Mouse (Mus musculus): ENCODE measurements around the gene Olfr1141. TPM values are rescaled to one million over a fixed set of nuclear protein-coding genes. Genes with fewer than 3 reads are reported as not detected.

The Olfr1141 gene
- polyA plus RNA-seq (2015; fragmentation: Nextera tagmentation; extraction: Ambion mirVana) = not detected in 2 replicates

DNA sequence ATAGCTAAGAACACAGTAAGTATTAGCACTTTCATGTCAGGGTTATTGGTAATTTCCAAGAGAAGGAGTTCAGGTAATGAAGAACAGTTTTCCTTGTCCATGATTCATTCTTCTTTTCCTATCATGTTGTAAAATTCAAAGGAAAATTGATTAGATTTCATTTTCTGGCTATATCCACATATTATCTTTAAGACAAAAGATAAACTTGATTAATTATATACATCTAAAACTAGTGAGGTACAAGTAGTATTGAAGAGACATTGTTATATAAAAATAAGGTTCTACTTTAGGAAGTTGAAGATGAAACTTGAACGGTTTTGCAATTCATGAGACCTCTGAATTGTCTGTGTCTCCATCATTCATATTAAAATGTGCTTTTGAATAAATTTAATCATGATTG lies at the start of gene Olfr1141:
Gene Olfr1141 (minus strand): TSS at position 101 of the 400 bp plus-strand sequence.
- WGBS = 77% methylated on average over 1 of the region's 1 CpGs
- Histone ChIP-seq H3K9me3 (replicated peaks) (no peaks in the 10 kb centered on the region), H3K4me3 (replicated peaks) (no peak within 1 kb of the TSS), H3K4me2 (no peak within 1 kb of the TSS), H3K27ac (replicated peaks) (no peak within 1 kb of the TSS), H3K4me1 (no peaks in the 10 kb centered on the region), H3K36me3 (no peaks in the 10 kb centered on the region), H3K9ac (replicated peaks) (no peak within 1 kb of the TSS), H3K27me3 (replicated peaks) (no peaks in the 10 kb centered on the region)
- no peak for ATAC-seq (ENCODE audit: low FRiP score)

DNA sequence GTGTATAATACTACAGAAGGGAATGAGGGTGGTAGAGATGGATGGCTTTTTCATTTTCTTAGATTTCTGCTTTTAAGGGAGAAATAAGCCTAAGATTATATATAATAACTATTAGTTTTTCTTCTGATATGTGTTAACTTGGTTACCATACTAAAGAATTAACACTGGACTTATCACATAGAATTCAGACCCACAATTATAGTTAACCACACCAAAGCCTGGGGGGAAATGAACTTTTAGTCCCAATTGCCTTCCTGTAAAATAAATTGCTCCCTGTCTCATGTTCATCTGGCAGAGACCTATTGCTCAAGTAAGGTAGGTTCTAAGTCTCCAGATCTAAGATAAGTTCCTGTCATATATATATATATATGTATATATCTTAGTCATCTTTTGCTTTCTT lies 46.5 kb upstream of the Olfr1141 start, which contains the start of gene Olfr1143:
Gene Olfr1143 (plus strand): TSS at position 301 of the 400 bp plus-strand sequence.
- Histone ChIP-seq H3K4me3 (replicated peaks) (no peak within 1 kb of the TSS), H3K9me3 (replicated peaks) (no peaks in the 10 kb centered on the region), H3K36me3 (no peaks in the 10 kb centered on the region), H3K4me1 (no peaks in the 10 kb centered on the region), H3K4me2 (no peak within 1 kb of the TSS), H3K27ac (replicated peaks) (no peak within 1 kb of the TSS), H3K9ac (replicated peaks) (no peak within 1 kb of the TSS), H3K27me3 (replicated peaks) (no peaks in the 10 kb centered on the region)
- ATAC-seq (ENCODE audit: low FRiP score) = no peak

DNA sequence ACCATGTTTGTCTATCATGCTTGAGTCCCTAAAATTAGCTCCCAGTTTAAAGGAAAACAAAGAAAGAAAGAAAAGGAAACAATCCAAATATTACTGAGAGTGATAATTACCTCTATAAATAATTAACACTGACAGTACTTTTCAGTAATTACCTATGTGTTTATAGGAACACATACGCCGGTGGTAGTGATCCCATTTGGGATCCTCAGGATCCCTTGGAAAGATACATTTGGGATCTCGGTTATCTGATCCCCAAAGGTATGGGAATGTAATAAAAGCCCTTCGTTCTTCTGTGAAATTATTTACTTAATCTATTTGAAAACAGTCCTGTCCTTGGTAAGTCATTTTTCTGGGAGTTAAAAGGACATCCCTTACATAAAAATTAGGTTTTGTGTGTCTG lies 25.4 kb upstream of the Olfr1141 start, which contains the start of gene Olfr152:
Gene Olfr152 (plus strand): TSS at position 301 of the 400 bp plus-strand sequence.
- H3K9me3 ChIP-seq (replicated peaks) = no peaks in the 10 kb centered on the region
- H3K9ac ChIP-seq (replicated peaks) = no peak within 1 kb of the TSS
- no peak within 1 kb of the TSS for H3K27ac ChIP-seq (replicated peaks)
- no peaks in the 10 kb centered on the region for H3K36me3 ChIP-seq
- WGBS = 74% methylated on average over 4 of the region's 4 CpGs
- H3K27me3 ChIP-seq (replicated peaks) = no peaks in the 10 kb centered on the region
- H3K4me2 ChIP-seq = no peak within 1 kb of the TSS
- H3K4me1 ChIP-seq = no peaks in the 10 kb centered on the region
- no peak for ATAC-seq (ENCODE audit: low FRiP score)
- no peak within 1 kb of the TSS for H3K4me3 ChIP-seq (replicated peaks)

DNA sequence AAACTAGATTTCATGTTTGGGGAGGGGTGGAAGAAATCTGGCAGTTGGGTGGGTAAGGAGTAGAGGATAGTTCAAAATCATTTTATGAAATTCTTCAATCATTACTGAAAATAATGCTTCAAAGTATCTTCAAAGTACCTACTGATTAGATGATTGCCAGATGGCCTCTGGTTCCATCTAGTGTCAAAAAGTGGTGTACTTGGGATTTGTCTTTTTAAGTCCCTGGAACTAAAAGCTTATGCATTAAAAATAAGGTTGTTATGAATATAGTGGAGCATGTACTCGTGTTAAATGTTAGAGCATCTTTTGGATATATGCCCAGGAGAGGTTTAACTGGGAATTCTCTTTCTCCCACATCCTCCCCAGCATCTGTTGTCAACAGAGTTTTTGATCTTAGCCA lies 22.4 kb upstream of the Olfr1141 start:
- Histone ChIP-seq H3K9me3 (replicated peaks) (no peaks in the 10 kb centered on the region), H3K4me1 (no peaks in the 10 kb centered on the region)
- ATAC-seq (ENCODE audit: low FRiP score) = no peak

DNA sequence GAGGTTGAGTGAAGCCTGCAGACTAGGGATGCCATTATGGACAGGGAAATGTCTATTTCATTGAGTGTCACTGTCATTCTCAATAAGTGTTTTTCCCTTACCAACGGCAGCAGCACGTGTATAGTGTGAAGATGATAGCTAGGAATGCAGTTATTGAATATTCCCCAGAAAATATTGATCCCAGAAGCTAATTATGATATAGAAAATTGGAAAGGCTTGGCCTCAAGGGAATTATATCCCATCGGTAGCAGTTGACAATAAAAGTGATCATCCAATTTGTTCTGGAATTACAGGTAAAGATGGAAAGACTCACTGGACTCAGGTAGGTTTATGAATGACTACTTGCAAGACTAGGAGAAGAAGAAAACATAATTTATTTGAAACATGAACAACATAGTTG lies 10.3 kb downstream of the Olfr1141 start, which contains the start of gene Olfr1140:
Gene Olfr1140 (plus strand): TSS at position 301 of the 400 bp plus-strand sequence.
- H3K9ac ChIP-seq (replicated peaks) = no peak within 1 kb of the TSS
- H3K27ac ChIP-seq (replicated peaks) = no peak within 1 kb of the TSS
- no peaks in the 10 kb centered on the region for H3K36me3 ChIP-seq
- no peaks in the 10 kb centered on the region for H3K27me3 ChIP-seq (replicated peaks)
- 78% methylated on average over 3 of the region's 3 CpGs for WGBS
- H3K4me2 ChIP-seq = no peak within 1 kb of the TSS
- H3K9me3 ChIP-seq (replicated peaks) = no peaks in the 10 kb centered on the region
- no peaks in the 10 kb centered on the region for H3K4me1 ChIP-seq
- ATAC-seq (ENCODE audit: low FRiP score) = no peak
- H3K4me3 ChIP-seq (replicated peaks) = no peak within 1 kb of the TSS

More for the DNA sequence above, 22.4 kb upstream of the Olfr1141 start:
- Histone ChIP-seq H3K9ac (replicated peaks) (no peak overlapping the region), H3K4me2 (no peak overlapping the region), H3K27me3 (replicated peaks) (no peaks in the 10 kb centered on the region), H3K36me3 (no peaks in the 10 kb centered on the region), H3K27ac (replicated peaks) (no peak overlapping the region), H3K4me3 (replicated peaks) (no peak overlapping the region)
- WGBS = 53% methylated on average over 1 of the region's 1 CpGs

DNA sequence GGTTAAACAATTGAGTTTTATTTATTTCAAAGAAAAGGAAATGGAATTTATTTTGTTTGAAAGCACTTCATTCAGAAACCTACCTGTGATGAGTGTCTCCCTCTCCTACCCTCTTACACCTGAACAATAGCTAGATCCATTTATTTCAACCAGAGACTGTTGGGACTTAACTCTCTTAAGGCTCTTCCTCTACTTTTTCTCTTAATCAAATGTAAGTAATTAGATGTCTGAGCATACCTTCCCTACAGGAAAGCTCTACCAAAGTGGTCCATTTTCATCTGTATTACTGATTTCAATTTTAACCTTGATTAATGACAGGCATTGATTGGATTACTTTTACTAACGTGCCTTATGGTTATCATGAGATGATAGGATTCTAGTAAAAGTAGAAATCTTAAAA lies 13.9 kb downstream of the Olfr1141 start, which contains the start of gene Olfr1138:
Gene Olfr1138 (minus strand): TSS at position 101 of the 400 bp plus-strand sequence.
- H3K36me3 ChIP-seq = no peaks in the 10 kb centered on the region
- no peaks in the 10 kb centered on the region for H3K27me3 ChIP-seq (replicated peaks)
- H3K27ac ChIP-seq (replicated peaks) = no peak within 1 kb of the TSS
- H3K9me3 ChIP-seq (replicated peaks) = no peaks in the 10 kb centered on the region
- H3K4me3 ChIP-seq (replicated peaks) = no peak within 1 kb of the TSS
- no peaks in the 10 kb centered on the region for H3K4me1 ChIP-seq
- H3K4me2 ChIP-seq = no peak within 1 kb of the TSS
- H3K9ac ChIP-seq (replicated peaks) = no peak within 1 kb of the TSS
- WGBS = 85% methylated on average over 1 of the region's 1 CpGs
- ATAC-seq (ENCODE audit: low FRiP score) = no peak

DNA sequence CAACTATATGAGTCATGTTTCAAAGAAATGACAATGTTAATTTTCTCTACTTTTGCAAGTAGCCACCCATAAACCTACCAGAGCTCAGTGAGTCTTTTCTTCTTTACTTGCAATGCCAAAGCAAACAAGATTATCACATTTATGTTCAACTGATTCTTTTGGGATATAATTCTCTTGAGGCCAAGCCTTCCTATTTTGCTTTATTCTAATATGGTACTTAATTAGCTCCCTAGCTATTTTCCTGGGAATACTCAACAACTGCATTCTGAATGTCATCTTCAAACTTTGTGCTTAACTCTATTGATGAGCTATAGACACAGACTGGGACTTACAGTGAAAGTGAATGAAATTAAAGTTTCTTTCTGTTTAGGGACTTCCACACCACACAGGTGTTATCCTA lies 40.7 kb downstream of the Olfr1141 start, which contains the start of gene Olfr1137:
Gene Olfr1137 (minus strand): TSS at position 101 of the 400 bp plus-strand sequence.
- Histone ChIP-seq H3K9ac (replicated peaks) (no peak within 1 kb of the TSS), H3K4me1 (no peaks in the 10 kb centered on the region), H3K27ac (replicated peaks) (no peak within 1 kb of the TSS), H3K36me3 (no peaks in the 10 kb centered on the region), H3K27me3 (replicated peaks) (no peaks in the 10 kb centered on the region), H3K9me3 (replicated peaks) (no peaks in the 10 kb centered on the region), H3K4me3 (replicated peaks) (no peak within 1 kb of the TSS), H3K4me2 (no peak within 1 kb of the TSS)
- ATAC-seq (ENCODE audit: low FRiP score) = no peak

Other genes starting within 250 kb of the Olfr1141 start
- not detected in 2 replicates for gene Pramel6, start 247.4 kb downstream of the Olfr1141 start, polyA plus RNA-seq (2015; fragmentation: Nextera tagmentation; extraction: Ambion mirVana)
- not detected in 2 replicates for gene Olfr153, start 222.2 kb downstream of the Olfr1141 start, polyA plus RNA-seq (2015; fragmentation: Nextera tagmentation; extraction: Ambion mirVana)
- not detected in 2 replicates for gene Olfr1128, start 208.4 kb downstream of the Olfr1141 start, polyA plus RNA-seq (2015; fragmentation: Nextera tagmentation; extraction: Ambion mirVana)
- not detected in 2 replicates for gene Olfr1129, start 180.1 kb downstream of the Olfr1141 start, polyA plus RNA-seq (2015; fragmentation: Nextera tagmentation; extraction: Ambion mirVana)
- gene Olfr1130, start 147.8 kb downstream of the Olfr1141 start, polyA plus RNA-seq (2015; fragmentation: Nextera tagmentation; extraction: Ambion mirVana) = not detected in 2 replicates
- not detected in 2 replicates for gene Olfr1131, start 126.9 kb downstream of the Olfr1141 start, polyA plus RNA-seq (2015; fragmentation: Nextera tagmentation; extraction: Ambion mirVana)
- not detected in 2 replicates for gene Olfr1132, start 116.5 kb downstream of the Olfr1141 start, polyA plus RNA-seq (2015; fragmentation: Nextera tagmentation; extraction: Ambion mirVana)
- gene Olfr1133, start 106.6 kb downstream of the Olfr1141 start, polyA plus RNA-seq (2015; fragmentation: Nextera tagmentation; extraction: Ambion mirVana) = not detected in 2 replicates
- not detected in 2 replicates for gene Olfr1134, start 95.5 kb downstream of the Olfr1141 start, polyA plus RNA-seq (2015; fragmentation: Nextera tagmentation; extraction: Ambion mirVana)
- gene Olfr1135, start 80.3 kb downstream of the Olfr1141 start, polyA plus RNA-seq (2015; fragmentation: Nextera tagmentation; extraction: Ambion mirVana) = not detected in 2 replicates
- gene Olfr1136, start 60.0 kb downstream of the Olfr1141 start, polyA plus RNA-seq (2015; fragmentation: Nextera tagmentation; extraction: Ambion mirVana) = not detected in 2 replicates
- gene Olfr1137, start 40.8 kb downstream of the Olfr1141 start, polyA plus RNA-seq (2015; fragmentation: Nextera tagmentation; extraction: Ambion mirVana) = not detected in 2 replicates
- gene Olfr1138, start 14.0 kb downstream of the Olfr1141 start, polyA plus RNA-seq (2015; fragmentation: Nextera tagmentation; extraction: Ambion mirVana) = not detected in 2 replicates
- gene Olfr1140, start 10.2 kb downstream of the Olfr1141 start, polyA plus RNA-seq (2015; fragmentation: Nextera tagmentation; extraction: Ambion mirVana) = not detected in 2 replicates
- gene Olfr152, start 25.5 kb upstream of the Olfr1141 start, polyA plus RNA-seq (2015; fragmentation: Nextera tagmentation; extraction: Ambion mirVana) = not detected in 2 replicates
- not detected in 2 replicates for gene Olfr1143, start 46.6 kb upstream of the Olfr1141 start, polyA plus RNA-seq (2015; fragmentation: Nextera tagmentation; extraction: Ambion mirVana)
- gene Olfr1145, start 55.8 kb upstream of the Olfr1141 start, polyA plus RNA-seq (2015; fragmentation: Nextera tagmentation; extraction: Ambion mirVana) = not detected in 2 replicates
- not detected in 2 replicates for gene Olfr1148, start 76.5 kb upstream of the Olfr1141 start, polyA plus RNA-seq (2015; fragmentation: Nextera tagmentation; extraction: Ambion mirVana)
- gene Olfr1150-ps1, start 90.0 kb upstream of the Olfr1141 start, polyA plus RNA-seq (2015; fragmentation: Nextera tagmentation; extraction: Ambion mirVana) = not detected in 2 replicates
- gene Olfr1151, start 101.9 kb upstream of the Olfr1141 start, polyA plus RNA-seq (2015; fragmentation: Nextera tagmentation; extraction: Ambion mirVana) = not detected in 2 replicates
- not detected in 2 replicates for gene Olfr1152, start 112.5 kb upstream of the Olfr1141 start, polyA plus RNA-seq (2015; fragmentation: Nextera tagmentation; extraction: Ambion mirVana)
- not detected in 2 replicates for gene Olfr1153, start 141.0 kb upstream of the Olfr1141 start, polyA plus RNA-seq (2015; fragmentation: Nextera tagmentation; extraction: Ambion mirVana)
- gene Olfr1154, start 151.2 kb upstream of the Olfr1141 start, polyA plus RNA-seq (2015; fragmentation: Nextera tagmentation; extraction: Ambion mirVana) = not detected in 2 replicates
- not detected in 2 replicates for gene Olfr1155, start 191.1 kb upstream of the Olfr1141 start, polyA plus RNA-seq (2015; fragmentation: Nextera tagmentation; extraction: Ambion mirVana)
- not detected in 2 replicates for gene Olfr1156, start 199.1 kb upstream of the Olfr1141 start, polyA plus RNA-seq (2015; fragmentation: Nextera tagmentation; extraction: Ambion mirVana)
- not detected in 2 replicates for gene Olfr1157, start 214.3 kb upstream of the Olfr1141 start, polyA plus RNA-seq (2015; fragmentation: Nextera tagmentation; extraction: Ambion mirVana)
- gene Olfr74, start 220.7 kb upstream of the Olfr1141 start, polyA plus RNA-seq (2015; fragmentation: Nextera tagmentation; extraction: Ambion mirVana) = not detected in 2 replicates
- not detected in 2 replicates for gene Olfr1158, start 236.1 kb upstream of the Olfr1141 start, polyA plus RNA-seq (2015; fragmentation: Nextera tagmentation; extraction: Ambion mirVana)